Mouse (Mus musculus) mature B cell (primary cell): ENCODE measurements around the gene Sowaha.

Experiments used
- in situ Hi-C: fragments of 300-500 bp; cut with MboI; formaldehyde crosslinking; loops from 2 replicates; pipeline ENCODE4 v1.14.3; 2019

Sowaha gene

DNA sequence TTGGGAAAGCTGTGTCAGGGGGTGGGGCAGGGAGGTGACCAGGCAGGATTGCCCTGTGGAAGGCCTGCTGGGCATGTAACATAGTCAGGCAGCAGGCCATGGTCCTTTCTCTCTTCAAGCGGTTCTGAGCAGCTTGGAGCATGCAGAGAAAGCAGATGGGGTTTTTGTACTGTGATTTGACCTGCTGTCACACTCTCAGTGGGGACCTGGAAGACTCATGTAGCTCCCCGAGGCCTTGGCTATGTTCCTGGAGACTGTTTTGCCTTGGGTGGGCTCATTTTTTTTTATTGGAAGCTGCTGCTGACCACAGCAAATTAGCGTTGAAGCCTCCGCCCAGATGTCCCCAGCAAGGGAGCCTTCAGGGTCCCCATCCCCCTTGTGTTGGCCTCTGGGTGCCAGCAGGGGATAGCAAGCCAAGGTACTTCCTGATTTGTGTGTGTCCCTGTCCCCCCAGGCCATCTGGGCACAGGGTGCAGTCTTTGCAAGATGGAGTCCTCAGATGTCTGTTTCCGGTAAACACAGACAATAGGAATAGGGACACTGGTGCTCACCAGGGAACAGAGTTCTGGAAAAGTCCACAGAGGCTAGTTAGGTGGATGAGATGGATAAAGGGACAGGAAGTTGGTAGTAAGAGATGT lies 25.1 kb upstream of the Sowaha start:
- in situ Hi-C loops: no loop called here

DNA sequence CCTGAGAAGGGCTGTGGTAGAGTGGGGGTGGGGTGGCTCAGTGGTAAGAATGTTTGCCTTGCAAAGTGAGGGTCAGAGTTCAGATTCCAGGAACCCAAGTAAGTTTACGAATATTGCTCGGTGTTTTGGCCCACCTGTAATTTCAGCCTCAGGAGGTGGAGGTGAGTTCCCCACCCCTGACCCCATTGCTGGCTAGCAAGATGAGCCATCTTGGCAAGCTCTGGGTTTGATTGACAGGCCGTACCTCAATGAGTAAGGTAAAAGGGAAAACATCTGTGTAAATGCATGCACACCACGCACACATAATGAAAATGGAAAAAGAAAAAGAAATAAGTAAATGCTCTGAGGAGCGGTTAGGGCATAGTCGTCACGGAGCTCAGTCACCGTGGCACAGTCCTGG lies 24.3 kb upstream of the Sowaha start:
- in situ Hi-C loops: no loop called here

DNA sequence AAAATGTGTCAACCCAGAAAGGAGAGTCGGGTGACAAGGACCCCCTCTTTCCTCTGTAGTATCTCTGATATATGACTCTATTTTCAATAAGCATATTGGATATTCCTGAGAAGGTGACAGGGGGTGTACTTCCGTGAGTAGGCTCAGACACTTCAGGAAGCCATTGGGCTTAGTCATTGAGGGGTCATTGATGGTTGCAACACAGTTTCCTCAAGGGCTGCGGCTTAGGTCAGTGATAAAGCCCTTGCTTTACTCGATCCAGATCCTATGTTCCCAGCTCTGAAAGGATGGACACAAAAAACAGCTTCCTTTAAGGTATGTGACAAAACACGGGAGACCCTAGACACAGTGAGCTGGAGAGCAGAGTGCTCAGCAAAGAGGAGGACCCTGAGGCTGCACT lies 23.7 kb upstream of the Sowaha start:
- in situ Hi-C loops: no loop called here

DNA sequence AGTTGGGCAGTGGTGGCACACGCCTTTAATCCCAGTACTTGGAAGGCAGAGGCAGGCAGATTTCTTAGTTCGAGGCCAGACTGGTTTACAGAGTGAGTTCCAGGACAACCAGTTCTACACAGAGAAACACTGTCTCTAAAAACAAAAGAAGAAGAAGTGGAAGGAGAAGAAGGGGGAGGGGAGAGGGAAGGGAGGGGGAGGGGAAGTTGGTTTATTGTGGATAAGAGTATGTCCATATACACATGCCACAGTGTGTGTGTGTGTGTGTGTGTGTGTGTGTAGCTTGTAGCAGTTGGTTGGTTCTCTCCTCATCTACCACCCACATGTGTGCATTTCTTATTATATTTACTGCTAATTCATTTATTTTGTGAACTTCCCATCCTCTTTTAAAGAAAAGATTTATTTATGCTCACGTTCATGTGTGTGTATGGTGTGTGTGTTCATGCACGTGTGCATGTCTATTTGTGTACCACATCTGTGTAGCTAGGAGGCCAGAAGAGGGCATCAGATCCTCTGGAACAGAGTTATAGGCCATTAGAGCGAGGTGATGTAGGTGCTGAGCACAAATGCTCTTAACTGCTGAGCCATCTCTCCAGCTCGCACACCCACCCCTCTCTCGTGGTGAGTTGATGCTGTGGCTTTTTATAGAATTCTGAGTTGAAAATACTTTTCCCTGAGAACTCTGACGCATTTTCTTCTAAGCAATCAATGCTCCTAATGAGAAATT lies 22.1 kb upstream of the Sowaha start:
- in situ Hi-C loops: no loop called here

DNA sequence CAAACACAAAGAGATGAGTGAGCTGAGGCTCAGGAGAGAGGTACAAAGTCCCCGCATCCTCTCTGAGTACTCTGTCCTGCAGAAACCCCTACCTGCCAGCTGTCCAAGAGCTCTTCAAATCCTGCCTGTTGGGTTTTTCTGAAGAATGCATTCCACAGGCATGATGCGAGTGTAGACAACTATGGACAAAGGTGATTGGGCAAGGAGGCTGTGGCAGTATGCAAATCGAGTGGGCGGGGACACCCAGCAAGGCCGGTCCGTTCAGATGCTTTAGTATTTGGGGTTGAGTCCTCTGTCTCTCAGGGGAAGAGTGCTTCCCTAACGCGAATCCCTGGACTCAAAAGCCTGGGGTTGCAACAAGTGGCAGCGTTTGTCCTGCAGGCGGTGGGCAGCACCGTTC lies 20.5 kb upstream of the Sowaha start:
- in situ Hi-C loops: no loop called here

DNA sequence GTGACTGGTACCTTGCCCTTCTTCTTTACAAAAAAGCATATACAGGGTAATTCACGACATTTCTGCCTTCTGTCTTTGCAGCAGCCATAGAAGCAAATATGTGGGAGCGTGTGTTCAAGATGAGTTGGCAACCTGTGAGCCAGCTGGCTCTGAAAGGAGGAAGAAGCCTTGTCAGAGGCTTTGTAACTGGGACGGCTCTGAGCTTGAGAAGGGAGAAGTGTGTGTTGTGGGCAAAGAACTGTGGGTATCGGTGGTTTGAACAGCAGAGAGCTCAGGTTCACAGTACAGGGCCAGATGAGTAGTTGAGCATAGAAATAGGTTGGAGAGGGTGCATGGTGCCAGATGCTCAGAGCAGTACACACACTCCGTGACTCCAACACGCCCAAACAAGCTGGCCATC lies 16.9 kb upstream of the Sowaha start:
- in situ Hi-C loops: no loop called here

DNA sequence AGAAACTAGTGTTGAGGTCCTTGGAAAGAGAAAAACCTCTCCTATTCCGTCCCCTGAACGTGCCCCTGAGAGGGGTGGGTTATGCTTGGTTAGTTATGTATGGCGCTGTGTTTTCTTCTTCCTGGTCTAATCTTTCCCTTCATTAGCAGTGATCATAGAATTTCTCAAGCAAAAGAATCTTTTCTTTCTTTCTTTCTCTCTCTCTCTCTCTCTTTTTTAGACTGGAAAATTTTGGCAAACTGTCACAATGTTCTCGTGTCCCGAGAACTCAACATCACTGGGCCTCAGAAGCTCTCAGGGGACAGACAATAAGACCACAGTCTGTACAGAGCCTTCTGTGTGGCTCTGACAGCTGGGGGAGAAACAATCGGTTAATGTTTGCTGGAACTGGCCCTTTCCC lies 15.3 kb upstream of the Sowaha start:
- in situ Hi-C loops: no loop called here

DNA sequence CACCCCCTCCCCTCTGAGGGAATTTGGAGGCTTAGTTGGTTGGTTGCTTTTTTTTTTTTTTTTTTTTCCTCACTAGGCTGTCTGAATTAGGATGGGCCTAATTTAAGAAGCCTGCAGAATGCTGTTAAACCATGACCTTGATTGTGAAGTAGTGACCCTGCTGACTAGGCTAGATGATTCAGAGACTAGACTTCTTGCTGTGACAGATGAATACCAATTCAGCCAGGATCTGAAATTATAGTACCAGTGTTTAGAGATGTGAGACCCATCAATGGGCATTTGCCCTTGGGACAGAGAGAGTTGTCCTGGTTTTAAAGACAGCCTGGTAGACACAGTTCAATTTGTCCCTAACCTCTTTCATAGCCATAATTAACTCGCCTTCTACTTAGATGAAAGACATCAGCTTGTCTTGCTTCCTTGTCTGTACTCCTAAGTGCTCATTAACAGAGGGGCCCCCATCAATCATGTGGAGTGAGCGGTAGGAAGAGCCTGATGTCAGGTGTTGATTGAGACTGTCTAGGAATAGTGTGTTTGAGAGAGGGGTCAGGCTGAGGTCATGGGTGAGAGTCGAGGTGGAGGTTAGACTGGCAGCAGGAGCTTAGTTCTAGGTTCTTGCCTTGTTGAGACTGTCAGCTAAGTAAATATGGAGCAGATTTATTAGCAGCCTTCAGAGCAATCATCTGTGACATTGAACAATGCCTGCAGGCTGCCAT lies 13.3 kb upstream of the Sowaha start:
- in situ Hi-C loops: no loop called here

DNA sequence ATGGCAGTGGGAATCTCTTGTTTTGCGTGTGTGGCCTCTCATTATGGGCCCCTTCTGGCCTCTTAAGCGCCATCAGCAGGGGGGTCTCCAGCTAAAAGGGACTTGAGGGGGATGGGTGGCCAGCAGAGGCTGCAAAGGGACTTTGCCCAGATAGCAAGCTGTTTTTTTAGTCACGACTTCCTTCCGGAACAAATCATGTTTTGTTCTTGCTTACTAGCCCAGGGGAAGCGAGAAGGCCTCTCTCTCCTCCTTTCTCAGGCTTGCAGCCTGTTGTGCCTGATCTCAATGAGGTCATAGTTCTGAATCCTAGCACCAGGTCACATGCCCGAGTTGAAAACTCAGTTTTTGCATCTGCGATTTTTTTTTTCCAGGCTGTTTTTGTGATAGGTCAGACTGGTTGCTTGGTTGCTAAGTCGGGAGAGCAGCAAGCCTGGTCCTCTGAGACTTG lies 11.9 kb upstream of the Sowaha start:
- in situ Hi-C loops: no loop called here

DNA sequence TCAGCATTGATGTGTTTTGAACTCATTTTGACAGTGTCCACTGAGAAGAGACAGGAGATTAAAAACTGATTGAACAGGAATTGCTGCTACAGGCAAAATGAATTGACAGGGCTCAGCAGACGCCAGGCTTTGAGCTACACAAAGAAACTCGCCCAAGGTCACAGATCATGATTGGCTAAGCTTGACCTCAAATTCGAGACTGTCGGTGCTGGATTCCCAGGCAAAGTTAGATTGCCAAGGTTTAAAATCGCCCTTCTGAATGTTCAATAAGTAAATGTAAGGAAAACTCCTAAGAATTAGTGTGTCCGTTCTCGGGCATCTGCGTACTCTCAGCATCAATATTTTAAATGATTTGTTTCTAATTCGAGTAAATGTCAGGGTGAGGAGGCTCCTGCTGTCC lies 9.3 kb upstream of the Sowaha start:
- in situ Hi-C loops: no loop called here

DNA sequence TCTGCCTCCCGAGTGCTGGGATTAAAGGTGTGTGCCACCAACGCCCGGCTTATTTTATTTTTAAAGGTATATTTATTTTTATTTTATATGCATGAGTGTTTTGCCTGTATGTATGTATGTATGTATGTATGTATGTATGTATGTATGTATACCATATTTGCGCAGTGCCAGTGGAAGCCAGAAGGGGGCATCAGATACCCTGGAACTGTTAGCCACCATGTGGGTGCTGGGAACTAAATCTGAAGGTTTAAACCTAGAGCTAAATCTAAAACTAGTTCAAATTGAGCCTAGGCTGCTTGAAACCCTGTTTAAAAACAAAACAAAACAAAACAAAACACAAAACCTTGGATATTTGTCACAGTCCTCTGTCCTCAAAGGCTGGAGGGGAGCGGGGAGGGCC lies 8.9 kb upstream of the Sowaha start:
- in situ Hi-C loops: no loop called here

DNA sequence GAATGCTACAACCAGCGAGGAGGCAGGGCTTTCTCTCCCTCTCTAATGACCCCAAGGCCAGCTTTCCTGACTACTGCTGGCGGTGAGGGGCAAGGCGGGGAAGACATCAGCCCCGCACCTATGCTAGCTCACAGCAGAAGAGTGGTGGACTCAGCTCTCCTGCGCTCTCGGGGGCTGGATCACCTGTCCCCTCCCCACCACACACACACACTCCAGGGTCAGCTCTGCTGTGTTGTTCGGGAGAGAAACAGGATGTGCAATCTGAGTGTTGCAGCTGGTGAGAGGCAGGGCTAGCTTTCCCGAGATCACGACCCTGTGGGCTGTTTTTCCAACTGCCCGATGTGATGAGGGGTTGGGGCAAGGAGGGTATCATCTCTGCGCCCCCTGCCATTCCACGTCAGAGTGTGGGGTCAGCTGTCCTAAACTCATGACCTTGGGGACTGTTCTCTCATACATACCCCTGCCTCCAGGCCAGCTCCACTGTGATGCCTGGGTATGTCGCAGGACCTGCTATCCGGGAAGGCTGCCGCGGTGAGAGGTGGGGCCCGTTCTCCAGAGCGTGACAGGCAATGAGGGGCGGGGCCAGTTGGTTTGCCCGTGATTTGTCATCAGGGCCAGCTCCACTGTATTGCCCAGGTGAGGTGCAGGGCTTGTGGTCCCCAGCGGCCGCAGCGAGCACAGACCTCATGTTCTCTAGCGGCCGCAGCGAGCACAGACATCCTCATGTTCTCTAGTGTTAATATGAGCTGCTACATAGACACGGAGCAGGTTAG lies 6.9 kb upstream of the Sowaha start:
- in situ Hi-C loops: no loop called here

DNA sequence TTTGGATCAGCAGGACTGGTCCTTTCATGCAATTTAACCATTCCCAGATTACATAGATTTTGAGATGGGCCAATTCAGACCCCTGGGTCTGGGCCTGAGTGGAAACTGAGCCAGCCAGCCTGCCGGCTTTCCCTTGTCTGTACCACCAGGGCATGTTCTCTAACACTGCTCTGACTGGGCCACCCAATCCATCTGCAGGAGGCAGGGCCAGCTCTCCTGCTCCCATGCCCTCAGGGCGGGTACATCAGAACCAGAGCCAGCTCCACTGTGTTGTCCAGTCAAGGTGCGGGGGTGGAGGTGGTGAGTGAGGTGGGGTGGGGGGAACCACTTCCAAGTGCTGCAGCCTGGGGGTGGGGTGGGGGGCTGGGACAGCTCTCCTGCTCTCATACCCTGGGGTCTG lies 6.3 kb upstream of the Sowaha start:
- in situ Hi-C loops: no loop called here

DNA sequence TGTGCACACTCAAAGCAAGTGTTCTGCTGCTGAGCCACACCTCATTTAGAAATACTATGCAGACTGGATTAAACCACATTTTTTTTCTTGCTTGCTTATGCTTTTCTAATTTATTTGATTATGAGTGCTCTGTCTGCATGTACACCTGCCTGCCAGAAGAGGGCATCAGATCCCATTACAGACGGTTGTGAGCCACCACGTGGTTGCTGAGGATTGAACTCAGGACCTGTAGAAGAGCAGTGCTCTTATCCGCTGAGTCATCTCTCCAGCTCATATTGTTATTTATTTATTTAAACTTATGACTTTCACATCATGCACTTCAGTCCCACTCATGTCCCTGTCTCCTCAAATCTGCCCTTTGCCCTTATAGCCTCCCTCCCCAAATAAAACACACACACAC lies 5.6 kb upstream of the Sowaha start:
- in situ Hi-C loops: no loop called here

DNA sequence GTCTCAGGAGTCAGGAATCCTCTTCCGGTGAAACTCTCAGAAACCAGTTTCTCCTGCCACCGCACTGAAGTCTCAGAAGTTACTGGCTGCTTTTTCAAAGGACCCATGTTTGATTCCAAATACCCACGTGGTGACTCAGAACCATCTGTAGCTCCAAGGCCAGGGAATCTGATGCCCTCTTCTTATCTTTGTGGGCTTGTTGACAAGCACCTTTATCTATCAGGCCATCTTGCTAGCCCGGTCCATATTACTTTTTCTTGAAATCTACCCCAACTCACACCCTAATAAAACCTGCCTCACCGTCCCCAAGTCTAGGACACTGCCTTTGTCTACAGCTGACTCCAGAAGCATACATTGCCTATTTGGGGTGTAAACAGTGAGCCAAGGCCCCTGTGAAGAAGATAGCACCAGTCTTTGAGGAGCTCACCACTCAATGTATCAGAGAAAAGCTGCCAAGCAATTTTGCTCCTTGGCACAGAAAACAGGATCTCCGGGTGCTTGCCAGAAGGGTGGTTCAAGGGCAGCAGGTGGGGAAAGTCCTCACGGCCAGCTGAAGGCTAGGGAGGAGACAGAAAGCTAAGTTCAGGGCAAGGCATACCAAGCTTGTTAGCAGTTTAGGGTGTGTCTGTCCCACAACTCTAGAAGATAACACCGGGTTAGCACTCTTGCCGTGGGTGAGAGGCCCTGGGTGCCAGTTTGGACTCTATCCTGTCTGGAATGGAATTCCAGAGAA lies 3.3 kb upstream of the Sowaha start:
- in situ Hi-C loops: no loop called here

DNA sequence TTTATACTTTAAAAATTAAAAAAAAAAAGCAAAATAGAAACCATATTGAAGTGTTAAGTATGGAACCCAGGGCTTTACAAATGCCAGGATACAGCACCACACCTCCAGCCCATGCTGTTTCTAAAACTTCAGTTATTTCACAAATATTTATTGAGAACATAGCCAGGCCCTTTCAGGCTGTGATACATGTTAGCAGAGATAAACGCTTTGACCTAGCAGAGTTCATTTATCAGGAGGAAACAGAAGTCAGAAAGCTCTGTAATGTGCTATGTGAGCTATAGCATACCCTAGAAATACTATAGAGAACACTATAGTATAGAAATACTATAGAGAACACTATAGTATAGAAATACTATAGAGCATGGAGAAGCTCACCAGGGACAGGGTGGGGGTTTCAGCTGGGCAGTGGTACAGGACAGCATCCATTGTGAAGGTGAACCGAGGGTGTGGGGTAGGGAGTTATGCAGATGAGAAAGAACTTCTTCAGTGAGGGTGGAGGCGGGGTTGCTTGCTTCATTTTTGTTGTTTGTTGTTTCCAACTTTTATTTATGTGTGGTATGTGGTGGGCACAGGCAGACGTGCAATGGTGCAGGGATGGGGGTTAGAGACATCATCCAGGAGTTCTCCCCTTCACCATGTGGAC lies 1.1 kb upstream of the Sowaha start:
- in situ Hi-C loops: no loop called here

DNA sequence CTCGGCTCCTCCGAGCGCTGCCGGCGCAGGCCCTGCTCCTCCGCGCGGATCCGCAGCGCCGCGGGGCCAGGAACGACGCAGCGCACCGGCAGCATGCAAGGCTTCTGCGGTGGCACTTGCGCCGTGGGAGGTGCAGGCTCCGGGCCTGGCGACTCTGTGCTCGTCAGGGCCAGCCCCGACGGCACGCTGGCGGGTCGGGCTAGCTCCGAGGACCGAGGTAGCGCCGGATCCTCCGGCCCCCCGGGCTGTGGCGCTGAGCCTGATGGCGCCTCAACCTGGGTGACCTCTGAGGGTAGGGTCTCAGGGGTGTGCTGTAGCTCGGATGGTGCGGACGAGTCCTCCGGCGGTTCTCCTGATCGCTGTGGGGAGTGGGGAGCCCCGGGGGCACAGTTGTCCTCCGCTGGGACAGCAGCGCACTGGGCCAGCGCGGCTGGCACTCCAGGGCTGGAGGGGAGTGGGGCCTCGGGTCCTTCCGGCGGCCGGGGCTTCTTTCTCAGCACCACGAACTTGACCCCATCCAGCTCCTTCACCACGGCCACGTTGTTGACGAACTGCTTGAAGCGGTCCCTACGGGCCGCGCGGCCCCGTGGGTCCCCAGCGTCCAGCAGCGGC lies 797 bp downstream of the Sowaha start:
- in situ Hi-C loops: no loop called here

DNA sequence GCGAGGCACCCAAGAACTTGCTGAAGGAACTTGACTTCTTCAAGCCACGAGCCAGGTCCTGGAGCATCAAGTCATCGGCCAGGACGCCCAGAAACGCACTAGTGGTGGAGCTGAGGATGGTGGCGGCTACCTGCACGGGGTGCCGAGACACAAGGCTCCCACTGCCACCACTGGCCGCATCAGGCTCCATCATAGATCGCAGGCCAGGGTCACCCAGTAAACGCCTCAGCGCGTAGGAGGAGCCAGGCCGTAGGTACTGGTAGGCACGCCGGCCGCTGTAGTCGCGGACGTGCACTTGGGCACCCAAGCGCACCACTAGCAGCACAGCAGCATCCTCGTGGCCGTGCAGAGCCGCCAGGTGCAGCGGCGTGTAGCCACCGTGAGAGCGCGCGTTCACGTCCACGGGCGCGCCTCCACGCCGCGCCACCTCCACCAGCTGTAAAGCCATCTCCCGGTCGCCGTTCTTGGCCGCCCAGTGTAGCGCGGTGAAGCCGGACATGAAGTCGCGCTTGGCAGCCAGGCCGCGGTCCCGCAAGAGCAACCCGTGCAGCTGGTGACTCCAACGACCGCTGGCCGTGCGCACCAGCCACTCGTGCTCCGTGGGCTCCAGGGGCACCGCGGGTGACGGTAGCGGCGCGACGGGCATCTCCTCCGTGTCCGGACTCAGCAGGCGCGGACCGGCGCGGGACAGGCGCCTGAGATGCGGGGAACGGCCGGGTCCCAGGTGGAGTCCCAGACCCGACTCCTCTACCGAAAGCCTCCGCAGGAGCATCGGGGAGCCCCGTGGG lies 1.5 kb downstream of the Sowaha start:
- in situ Hi-C loops: no loop called here

DNA sequence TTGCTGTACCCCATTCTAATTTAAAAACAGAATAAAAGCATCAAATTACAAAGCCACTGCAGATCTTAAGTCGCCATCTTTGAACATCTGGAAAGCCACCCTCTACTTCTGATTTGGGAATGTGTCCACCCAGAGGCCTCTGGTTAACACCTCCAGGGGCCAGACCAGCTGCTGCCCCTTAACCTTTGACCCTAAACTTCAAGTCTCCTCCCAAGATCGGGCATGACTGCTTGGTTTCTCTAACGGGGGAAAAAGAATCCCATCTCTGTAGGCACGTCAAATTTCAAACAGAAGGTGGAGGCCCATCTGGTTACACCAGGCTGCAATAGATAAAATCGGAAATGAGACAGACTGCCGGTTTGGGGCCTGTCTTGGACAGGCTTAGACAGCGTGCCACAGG lies 2.2 kb downstream of the Sowaha start:
- in situ Hi-C loops: no loop called here

DNA sequence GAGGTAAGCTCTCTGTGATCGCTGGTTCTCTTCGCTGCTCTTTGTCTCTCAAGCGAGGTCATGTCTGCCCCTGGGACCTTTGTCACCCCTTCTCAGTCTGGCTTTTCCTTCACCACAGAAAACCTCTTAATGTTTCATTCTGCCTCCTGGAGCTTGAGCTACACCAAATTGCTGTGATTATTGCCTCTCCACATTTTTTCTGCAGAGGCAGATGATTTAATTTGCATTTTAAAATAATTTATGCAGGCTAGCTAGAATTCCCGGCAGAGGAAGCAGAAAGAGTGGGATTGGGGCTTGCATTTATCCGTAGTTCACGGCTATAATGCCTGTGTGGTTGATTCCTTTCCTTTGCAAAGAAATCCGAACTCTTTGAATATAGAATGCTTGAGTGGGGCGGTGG lies 4.5 kb downstream of the Sowaha start:
- in situ Hi-C loops: no loop called here
